Comparison of ENCODE assay signal across 8 mouse cellular contexts in the genomic region with DNA sequence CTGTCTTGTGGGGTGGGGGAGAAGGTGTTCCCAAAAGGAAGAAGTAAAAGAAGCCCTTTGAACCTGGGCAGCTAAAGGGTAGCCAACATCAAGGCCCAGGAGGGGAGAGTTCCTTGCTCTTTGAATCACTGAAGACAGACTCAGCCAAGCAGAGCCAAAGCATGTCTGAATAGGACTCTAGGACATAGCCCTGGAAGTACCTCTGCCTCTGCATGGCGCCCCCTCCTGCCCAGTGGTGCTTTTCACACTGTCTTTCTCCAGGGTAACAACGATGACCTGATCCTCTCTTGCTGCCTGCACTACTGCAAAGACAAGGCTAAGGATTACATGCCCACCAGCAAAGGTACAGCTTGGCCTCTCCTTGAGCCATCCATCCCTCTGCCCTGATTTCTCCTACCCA. TPM values are rescaled to one million over a fixed set of nuclear protein-coding genes. Genes with fewer than 3 reads are reported as not detected.
DNase-seq lines count a peak whose midpoint lies in the region; ATAC-seq and TF ChIP-seq lines count a peak whose summit lies in the region.

No protein-coding gene starts in this region.

- H3K4me1 ChIP-seq in limb, embryonic 14.5 days (ENCODE audit: control insufficient read depth, insufficient read depth, low read length) = peaks cover 36% of the 10 kb centered on the region
- H3K4me1 ChIP-seq in limb, embryonic 10.5 days = peaks cover 46% of the 10 kb centered on the region
- peaks cover 47% of the 10 kb centered on the region for H3K4me1 ChIP-seq in intestine, embryonic 14.5 days (replicated peaks; ENCODE audit: control insufficient read depth, insufficient read depth, low read length)
- H3K4me1 ChIP-seq in forebrain, embryonic 16.5 days (replicated peaks; ENCODE audit: control insufficient read depth, insufficient read depth, low read length) = no peaks in the 10 kb centered on the region

- peak; percentile 6; the same call in 1 of the 2 replicates for ATAC-seq in limb, embryonic 14.5 days (ENCODE audit: low FRiP score, low read depth)
- ATAC-seq in intestine, embryonic 14.5 days (replicated peaks; ENCODE audit: low FRiP score, low TSS enrichment, low read depth) = no peak
- ATAC-seq in megakaryocyte progenitor cell, adult 5-6 weeks (replicated peaks; ENCODE audit: poor library complexity) = peak; percentile 66
- ATAC-seq in forebrain, embryonic 16.5 days = no peak

- WGBS in limb, embryonic 14.5 days = 70% methylated on average over 2 of the region's 2 CpGs
- WGBS in limb, embryonic 10.5 days = 65% methylated on average over 2 of the region's 2 CpGs
- 65% methylated on average over 2 of the region's 2 CpGs for WGBS in intestine, embryonic 14.5 days
- 70% methylated on average over 2 of the region's 2 CpGs for WGBS in forebrain, embryonic 16.5 days

- H3K4me2 ChIP-seq in limb, embryonic 14.5 days (replicated peaks; ENCODE audit: low read depth, low read length, severe bottlenecking) = no peak overlapping the region
- no peak overlapping the region for H3K4me2 ChIP-seq in intestine, embryonic 14.5 days (ENCODE audit: low read length)
- no peak overlapping the region for H3K4me2 ChIP-seq in forebrain, embryonic 16.5 days (ENCODE audit: low read length)

- DNase-seq in limb, embryonic 14.5 days (ENCODE audit: low spot score) = no peak
- DNase-seq in limb, embryonic 10.5 days (ENCODE audit: low spot score) = no peak
- peak; percentile 33 for DNase-seq in adipocyte (ENCODE audit: low spot score)
- no peak for DNase-seq in intestine, embryonic 14.5 days (ENCODE audit: low spot score)
- DNase-seq in urinary bladder, postnatal 4 days (ENCODE audit: low spot score in 2 of 2) = no peak
- no peak for DNase-seq in urinary bladder, postnatal 10 days (ENCODE audit: low spot score)

- no peak overlapping the region for H3K27ac ChIP-seq in limb, embryonic 14.5 days (replicated peaks; ENCODE audit: low read depth, low read length)
- no peak overlapping the region for H3K27ac ChIP-seq in limb, embryonic 10.5 days
- peak overlapping the region; percentile 81; the same call in 1 of the 2 replicates for H3K27ac ChIP-seq in intestine, embryonic 14.5 days (ENCODE audit: low read depth)
- no peak overlapping the region for H3K27ac ChIP-seq in forebrain, embryonic 16.5 days (ENCODE audit: low read length)

- peaks cover 3% of the 10 kb centered on the region for H3K27me3 ChIP-seq in limb, embryonic 14.5 days (ENCODE audit: control insufficient read depth, insufficient read depth, low read length)
- H3K27me3 ChIP-seq in limb, embryonic 10.5 days (ENCODE audit: low read depth, poor library complexity, severe bottlenecking) = peaks cover 22% of the 10 kb centered on the region
- no peaks in the 10 kb centered on the region; the same call in 1 of the 2 replicates for H3K27me3 ChIP-seq in intestine, embryonic 14.5 days (replicated peaks; ENCODE audit: control insufficient read depth, insufficient read depth, low read length)
- H3K27me3 ChIP-seq in forebrain, embryonic 16.5 days (replicated peaks; ENCODE audit: control insufficient read depth, insufficient read depth, low read length) = peaks cover 13% of the 10 kb centered on the region

- peaks cover 54% of the 10 kb centered on the region for H3K36me3 ChIP-seq in limb, embryonic 14.5 days (ENCODE audit: control insufficient read depth, insufficient read depth, low read length)
- peaks cover 65% of the 10 kb centered on the region for H3K36me3 ChIP-seq in limb, embryonic 10.5 days
- H3K36me3 ChIP-seq in intestine, embryonic 14.5 days (ENCODE audit: control insufficient read depth, insufficient read depth, low read length) = peaks cover 51% of the 10 kb centered on the region
- H3K36me3 ChIP-seq in forebrain, embryonic 16.5 days (ENCODE audit: control insufficient read depth, insufficient read depth) = peaks cover 5% of the 10 kb centered on the region; the same call in 1 of the 2 replicates

- no peak overlapping the region for H3K9ac ChIP-seq in limb, embryonic 14.5 days (ENCODE audit: low read depth, low read length, severe bottlenecking)
- H3K9ac ChIP-seq in intestine, embryonic 14.5 days (ENCODE audit: low read length) = no peak overlapping the region
- H3K9ac ChIP-seq in forebrain, embryonic 16.5 days (replicated peaks; ENCODE audit: low read depth, low read length) = no peak overlapping the region

- no peak overlapping the region for H3K4me3 ChIP-seq in limb, embryonic 14.5 days (replicated peaks; ENCODE audit: low read length)
- H3K4me3 ChIP-seq in limb, embryonic 10.5 days = no peak overlapping the region
- no peak overlapping the region for H3K4me3 ChIP-seq in intestine, embryonic 14.5 days (ENCODE audit: low read depth, low read length)
- no peak overlapping the region for H3K4me3 ChIP-seq in forebrain, embryonic 16.5 days (replicated peaks; ENCODE audit: low read length)

- H3K9me3 ChIP-seq in limb, embryonic 14.5 days (ENCODE audit: control insufficient read depth, low read length) = no peaks in the 10 kb centered on the region
- H3K9me3 ChIP-seq in limb, embryonic 10.5 days (replicated peaks) = no peaks in the 10 kb centered on the region
- H3K9me3 ChIP-seq in intestine, embryonic 14.5 days (ENCODE audit: control insufficient read depth, low read length) = no peaks in the 10 kb centered on the region
- no peaks in the 10 kb centered on the region for H3K9me3 ChIP-seq in forebrain, embryonic 16.5 days (ENCODE audit: control insufficient read depth, low read length)

- no peak for TF ChIP-seq POLR2A in limb, embryonic 14.5 days (IDR thresholded peaks at IDR 0.05; ENCODE audit: borderline replicate concordance, extremely low read depth, insufficient read depth, insufficient read length)

RNA-seq across cellular contexts. Expression of gene Hic1, which starts 9.8 kb away (rescaled TPM):
- polyA plus RNA-seq in limb, embryonic 14.5 days (2012; rRNA removed) = 90.8 and 125 TPM in 2 replicates
- 21.4 and 24.6 TPM in 2 replicates for polyA plus RNA-seq in limb, embryonic 14.5 days (2014; fragmentation: Nextera tagmentation; extraction: Ambion mirVana)
- polyA plus RNA-seq in limb, embryonic 10.5 days (2016; fragmentation: Nextera tagmentation; extraction: Ambion mirVana) = 0.99 and 3.5 TPM in 2 replicates
- 13.0 and 14.5 TPM in 2 replicates for polyA plus RNA-seq in intestine, embryonic 14.5 days (2014; fragmentation: Nextera tagmentation; extraction: Ambion mirVana)
- total RNA-seq in megakaryocyte progenitor cell, adult 5-6 weeks (2015) = 0.02 TPM in 1 of 2 replicates, not detected in the other
- not detected in 2 replicates for total RNA-seq in megakaryocyte progenitor cell, adult 5-6 weeks (2017)
- polyA plus RNA-seq in forebrain, embryonic 16.5 days (2015; fragmentation: Nextera tagmentation; extraction: Ambion mirVana) = 1.2 and 2.3 TPM in 2 replicates

RNA-seq across cellular contexts. Expression of gene Ovca2, which starts 19.1 kb away (rescaled TPM):
- polyA plus RNA-seq in limb, embryonic 14.5 days (2012; rRNA removed) = 22.5 and 25.0 TPM in 2 replicates
- polyA plus RNA-seq in limb, embryonic 14.5 days (2014; fragmentation: Nextera tagmentation; extraction: Ambion mirVana) = 29.8 and 30.3 TPM in 2 replicates
- polyA plus RNA-seq in limb, embryonic 10.5 days (2016; fragmentation: Nextera tagmentation; extraction: Ambion mirVana) = 38.0 and 39.9 TPM in 2 replicates
- polyA plus RNA-seq in intestine, embryonic 14.5 days (2014; fragmentation: Nextera tagmentation; extraction: Ambion mirVana) = 29.9 and 32.2 TPM in 2 replicates
- total RNA-seq in megakaryocyte progenitor cell, adult 5-6 weeks (2015) = 20.8 and 26.3 TPM in 2 replicates
- 14.5 and 16.5 TPM in 2 replicates for total RNA-seq in megakaryocyte progenitor cell, adult 5-6 weeks (2017)
- polyA plus RNA-seq in forebrain, embryonic 16.5 days (2015; fragmentation: Nextera tagmentation; extraction: Ambion mirVana) = 18.0 and 20.8 TPM in 2 replicates

RNA-seq across cellular contexts. Expression of gene Dph1, which starts 31.5 kb away (rescaled TPM):
- polyA plus RNA-seq in limb, embryonic 14.5 days (2012; rRNA removed) = 30.0 and 46.6 TPM in 2 replicates
- 23.1 and 25.5 TPM in 2 replicates for polyA plus RNA-seq in limb, embryonic 14.5 days (2014; fragmentation: Nextera tagmentation; extraction: Ambion mirVana)
- 32.7 and 35.3 TPM in 2 replicates for polyA plus RNA-seq in limb, embryonic 10.5 days (2016; fragmentation: Nextera tagmentation; extraction: Ambion mirVana)
- 27.9 and 31.5 TPM in 2 replicates for polyA plus RNA-seq in intestine, embryonic 14.5 days (2014; fragmentation: Nextera tagmentation; extraction: Ambion mirVana)
- total RNA-seq in megakaryocyte progenitor cell, adult 5-6 weeks (2015) = 3.3 and 7.4 TPM in 2 replicates
- 9.2 and 9.5 TPM in 2 replicates for total RNA-seq in megakaryocyte progenitor cell, adult 5-6 weeks (2017)
- 15.4 and 16.1 TPM in 2 replicates for polyA plus RNA-seq in forebrain, embryonic 16.5 days (2015; fragmentation: Nextera tagmentation; extraction: Ambion mirVana)

RNA-seq across cellular contexts. Expression of gene Rtn4rl1, which starts 34.0 kb away (rescaled TPM):
- polyA plus RNA-seq in limb, embryonic 14.5 days (2012; rRNA removed) = 3.4 and 3.9 TPM in 2 replicates
- 4.4 and 5.3 TPM in 2 replicates for polyA plus RNA-seq in limb, embryonic 14.5 days (2014; fragmentation: Nextera tagmentation; extraction: Ambion mirVana)
- 0.90 and 1.3 TPM in 2 replicates for polyA plus RNA-seq in limb, embryonic 10.5 days (2016; fragmentation: Nextera tagmentation; extraction: Ambion mirVana)
- polyA plus RNA-seq in intestine, embryonic 14.5 days (2014; fragmentation: Nextera tagmentation; extraction: Ambion mirVana) = 1.6 and 2.0 TPM in 2 replicates
- 0.49 and 1.1 TPM in 2 replicates for total RNA-seq in megakaryocyte progenitor cell, adult 5-6 weeks (2015)
- 0.20 and 0.42 TPM in 2 replicates for total RNA-seq in megakaryocyte progenitor cell, adult 5-6 weeks (2017)
- 5.5 and 6.3 TPM in 2 replicates for polyA plus RNA-seq in forebrain, embryonic 16.5 days (2015; fragmentation: Nextera tagmentation; extraction: Ambion mirVana)

Comparison
In these comparisons a context has a peak if more than half of its experiments do, and no peak if none do; other contexts are left out.
1. ATAC-seq: peak in limb, embryonic 14.5 days (single experiment) and megakaryocyte progenitor cell, adult 5-6 weeks (single experiment); none in intestine, embryonic 14.5 days (single experiment) and forebrain, embryonic 16.5 days (single experiment).